Mouse (Mus musculus) forebrain, embryonic 10.5 days (tissue): ENCODE data around the gene Itga1. TPM values are rescaled to one million over a fixed set of nuclear protein-coding genes. Genes with fewer than 3 reads are reported as not detected.
A peak's percentile ranks its signal among the peaks of the same experiment; 100 is the strongest.

Source experiments
- DNase-seq: peaks from one replicate; pipeline ENCODE4 v3.0.0-alpha.2; 2017; ENCODE audit warnings: low spot score; ENCODE audit errors: extremely low spot score
- H3K27ac ChIP-seq: fragments of 300-500 bp; sonication (generic); 2 replicates; pipeline ENCODE4 v1.5.1; 2016; ENCODE audit warnings: mild to moderate bottlenecking
- H3K27me3 ChIP-seq: fragments of 300-500 bp; sonication (generic); 2 replicates; pipeline ENCODE4 v1.6.1; 2016; ENCODE audit warnings: mild to moderate bottlenecking; ENCODE audit not compliant: poor library complexity, severe bottlenecking
- H3K36me3 ChIP-seq: fragments of 300-500 bp; sonication (generic); replicated peaks from 2 replicates; pipeline ENCODE4 v1.6.1; 2016; ENCODE audit warnings: mild to moderate bottlenecking, moderate library complexity
- H3K4me1 ChIP-seq: fragments of 300-500 bp; sonication (generic); 2 replicates; pipeline ENCODE4 v1.6.1; 2016
- H3K4me3 ChIP-seq: fragments of 300-500 bp; sonication (generic); 2 replicates; pipeline ENCODE4 v1.5.1; 2016; ENCODE audit warnings: mild to moderate bottlenecking, moderate library complexity
- H3K9me3 ChIP-seq: fragments of 300-500 bp; sonication (generic); 2 replicates; pipeline ENCODE4 v1.6.1; 2016; ENCODE audit warnings: mild to moderate bottlenecking, moderate library complexity
- WGBS: fragments of 180-500 bp; shearing (Covaris S2); methylation state at CpG from one replicate; pipeline ENCODE4 v1.1.7; 2016; 5-methylcytosine and 5-hydroxymethylcytosine counted together
- polyA plus RNA-seq: library from polyadenylated mRNA; unstranded; fragments of >200 nt; fragmentation: Nextera tagmentation; extraction: Ambion mirVana; gene quantifications from 2 replicates; pipeline ENCODE4 v1.2.1, GENCODE M21; 2016

Gene Itga1
- polyA plus RNA-seq, result 2.5 and 3.8 TPM in 2 replicates

- DNase-seq, result peak; percentile 55
- under 1% methylated on average over 39 of the region's 39 CpGs for WGBS
- H3K4me1 ChIP-seq, result peaks cover 16% of the 10 kb centered on the region
- peak within 1 kb of the TSS; percentile 73 for H3K27ac ChIP-seq
- H3K4me3 ChIP-seq, result peak within 1 kb of the TSS; percentile 62
- no peaks in the 10 kb centered on the region for H3K36me3 ChIP-seq
- peaks cover 53% of the 10 kb centered on the region for H3K27me3 ChIP-seq
- H3K9me3 ChIP-seq, result 0 out of 2 replicates have a peak, but pooled peaks cover 3% of the 10 kb centered on the region
These were observed at the start of gene Itga1, which contains the start of gene Gm49395 for GRCm38 (mm10) chr13:115101355-115102191. Gene Itga1, minus strand, starts transcription at chr13:115101964. Gene Gm49395, minus strand, starts transcription at chr13:115101921.

GRCm38 (mm10) chr13:115150602-115151001, 48.8 kb upstream of the Itga1 start:
- no peaks in the 10 kb centered on the region for H3K27me3 ChIP-seq
- 90% methylated on average over 1 of the region's 1 CpGs for WGBS
- H3K36me3 ChIP-seq, result no peaks in the 10 kb centered on the region
- no peaks in the 10 kb centered on the region for H3K9me3 ChIP-seq
- no peaks in the 10 kb centered on the region for H3K4me1 ChIP-seq
- no peak for DNase-seq
- H3K4me3 ChIP-seq, result no peak overlapping the region
- no peak overlapping the region for H3K27ac ChIP-seq

- no peaks in the 10 kb centered on the region for H3K9me3 ChIP-seq
- DNase-seq, result no peak
- no peaks in the 10 kb centered on the region for H3K36me3 ChIP-seq
- no peak overlapping the region for H3K27ac ChIP-seq
- H3K4me1 ChIP-seq, result no peaks in the 10 kb centered on the region
- 89% methylated on average over 6 of the region's 6 CpGs for WGBS
- H3K27me3 ChIP-seq, result no peaks in the 10 kb centered on the region
- H3K4me3 ChIP-seq, result no peak overlapping the region
These were observed 48.1 kb upstream of the Itga1 start for GRCm38 (mm10) chr13:115149849-115150248.

- Histone ChIP-seq H3K36me3 (no peaks in the 10 kb centered on the region), H3K9me3 (no peaks in the 10 kb centered on the region), H3K27me3 (no peaks in the 10 kb centered on the region), H3K4me3 (no peak overlapping the region), H3K27ac (no peak overlapping the region), H3K4me1 (no peaks in the 10 kb centered on the region)
- DNase-seq, result no peak
- 87% methylated on average over 2 of the region's 2 CpGs for WGBS
These were observed 41.8 kb upstream of the Itga1 start for GRCm38 (mm10) chr13:115143575-115143974.

- Histone ChIP-seq H3K4me1 (no peaks in the 10 kb centered on the region), H3K27me3 (no peaks in the 10 kb centered on the region), H3K9me3 (no peaks in the 10 kb centered on the region), H3K27ac (no peak overlapping the region), H3K4me3 (no peak overlapping the region), H3K36me3 (no peaks in the 10 kb centered on the region)
- 88% methylated on average over 3 of the region's 3 CpGs for WGBS
- no peak for DNase-seq
These were observed 40.3 kb upstream of the Itga1 start for GRCm38 (mm10) chr13:115142066-115142465.

- Histone ChIP-seq H3K4me1 (no peaks in the 10 kb centered on the region), H3K4me3 (no peak overlapping the region), H3K27ac (no peak overlapping the region), H3K9me3 (no peaks in the 10 kb centered on the region), H3K36me3 (no peaks in the 10 kb centered on the region), H3K27me3 (no peaks in the 10 kb centered on the region)
- 93% methylated on average over 7 of the region's 7 CpGs for WGBS
- no peak for DNase-seq
These were observed 36.7 kb upstream of the Itga1 start for GRCm38 (mm10) chr13:115138513-115138912.

DNA sequence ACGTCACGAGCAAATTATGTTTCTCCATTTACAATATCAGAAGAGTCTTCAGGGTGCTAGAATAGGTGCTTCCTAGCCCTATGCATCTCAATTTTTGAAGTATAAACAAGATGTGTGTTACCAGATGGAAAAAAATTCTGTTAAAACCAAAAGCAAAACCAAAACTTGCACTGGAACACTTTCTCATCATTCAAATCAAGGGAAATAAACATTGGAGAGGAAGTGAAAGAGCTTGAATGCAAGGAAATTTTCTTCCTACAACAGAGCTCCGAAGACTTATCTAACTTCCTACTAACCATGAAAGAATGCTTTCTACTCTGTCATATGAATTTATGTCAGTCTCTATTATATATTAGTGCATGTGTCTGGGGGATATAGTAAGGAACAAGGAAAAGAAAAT, 35.0 kb upstream of the Itga1 start:
- no peak overlapping the region for H3K27ac ChIP-seq
- 92% methylated on average over 3 of the region's 3 CpGs for WGBS
- DNase-seq, result no peak

GRCm38 (mm10) chr13:115132435-115132834, 30.7 kb upstream of the Itga1 start:
- WGBS, result 36% methylated on average over 5 of the region's 5 CpGs
- Histone ChIP-seq H3K27me3 (no peaks in the 10 kb centered on the region), H3K4me1 (no peaks in the 10 kb centered on the region), H3K4me3 (no peak overlapping the region), H3K36me3 (no peaks in the 10 kb centered on the region), H3K27ac (no peak overlapping the region), H3K9me3 (no peaks in the 10 kb centered on the region)
- no peak for DNase-seq

More for the DNA sequence above, 35.0 kb upstream of the Itga1 start:
- no peak overlapping the region for H3K4me3 ChIP-seq
- no peaks in the 10 kb centered on the region for H3K27me3 ChIP-seq
- H3K4me1 ChIP-seq, result no peaks in the 10 kb centered on the region
- no peaks in the 10 kb centered on the region for H3K9me3 ChIP-seq
- no peaks in the 10 kb centered on the region for H3K36me3 ChIP-seq

DNA sequence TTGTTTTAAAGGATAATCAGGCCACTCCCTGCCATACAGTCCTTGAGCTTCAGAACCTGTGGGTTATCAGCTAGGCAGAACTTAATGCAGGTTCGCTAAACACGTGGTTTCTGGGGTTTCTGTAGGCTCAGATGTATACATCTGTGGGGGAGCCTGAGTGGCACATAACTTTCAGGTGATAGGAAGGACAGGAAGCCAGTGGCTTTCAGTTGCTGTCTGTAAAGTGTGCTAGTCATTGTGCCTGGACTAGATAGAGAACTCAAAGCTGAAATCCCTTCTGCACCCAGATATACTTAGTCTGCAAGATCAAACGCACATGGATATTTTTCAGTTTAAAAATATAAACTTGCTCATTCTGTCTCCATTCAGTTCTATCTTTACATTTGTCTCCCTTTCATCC, 29.6 kb upstream of the Itga1 start:
- Histone ChIP-seq H3K9me3 (no peaks in the 10 kb centered on the region), H3K27me3 (no peaks in the 10 kb centered on the region), H3K4me1 (no peaks in the 10 kb centered on the region), H3K4me3 (no peak overlapping the region), H3K36me3 (no peaks in the 10 kb centered on the region), H3K27ac (no peak overlapping the region)
- WGBS, result 81% methylated on average over 3 of the region's 3 CpGs
- no peak for DNase-seq

GRCm38 (mm10) chr13:115130035-115130434, 28.3 kb upstream of the Itga1 start:
- Histone ChIP-seq H3K36me3 (no peaks in the 10 kb centered on the region), H3K9me3 (no peaks in the 10 kb centered on the region), H3K27ac (no peak overlapping the region), H3K27me3 (no peaks in the 10 kb centered on the region), H3K4me1 (no peaks in the 10 kb centered on the region), H3K4me3 (no peak overlapping the region)
- no peak for DNase-seq
- 92% methylated on average over 2 of the region's 2 CpGs for WGBS

DNA sequence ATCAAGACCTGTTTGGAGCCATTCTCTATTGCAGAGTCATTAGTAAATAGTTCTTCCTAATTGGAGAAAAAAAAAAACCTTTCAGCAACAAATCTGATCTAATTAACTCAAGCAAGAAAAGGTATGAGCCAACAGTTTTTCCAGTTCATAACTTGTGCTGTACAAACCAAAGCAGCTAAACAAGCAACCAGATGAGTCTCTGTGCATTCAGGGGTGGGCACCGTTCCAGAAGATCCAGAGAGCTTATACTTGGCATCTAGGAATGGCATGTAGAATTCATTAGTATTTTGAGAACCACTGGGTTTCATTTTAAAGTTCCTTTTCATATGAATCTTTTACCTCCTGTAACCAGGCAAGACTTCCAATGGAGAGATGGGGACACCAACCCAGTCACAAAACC, 26.1 kb upstream of the Itga1 start:
- Histone ChIP-seq H3K36me3 (no peaks in the 10 kb centered on the region), H3K27me3 (no peaks in the 10 kb centered on the region), H3K9me3 (no peaks in the 10 kb centered on the region), H3K4me3 (no peak overlapping the region), H3K4me1 (no peaks in the 10 kb centered on the region), H3K27ac (no peak overlapping the region)
- no peak for DNase-seq
- WGBS, result 98% methylated on average over 1 of the region's 1 CpGs

DNA sequence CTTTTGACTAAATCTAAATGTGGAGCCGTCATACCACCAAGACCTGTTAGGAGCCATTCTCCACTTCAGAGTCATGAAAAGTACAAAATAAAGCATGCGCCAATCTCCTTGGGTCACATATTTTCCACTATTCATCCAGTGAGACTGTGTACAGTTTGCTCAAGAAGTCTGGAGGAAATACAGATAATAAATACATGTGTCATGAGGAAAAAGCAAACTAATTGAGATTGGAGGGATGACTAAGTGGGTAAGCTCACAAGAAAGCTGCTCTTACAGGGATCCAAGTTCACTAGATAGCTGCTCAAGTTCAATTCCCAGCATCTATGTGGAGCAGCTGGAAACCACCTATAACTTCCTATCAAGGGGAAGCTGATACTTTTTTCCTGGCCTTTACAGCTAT, 24.8 kb upstream of the Itga1 start:
- no peaks in the 10 kb centered on the region for H3K4me1 ChIP-seq
- no peaks in the 10 kb centered on the region for H3K36me3 ChIP-seq
- 97% methylated on average over 2 of the region's 2 CpGs for WGBS
- no peak overlapping the region for H3K4me3 ChIP-seq
- no peaks in the 10 kb centered on the region for H3K27me3 ChIP-seq
- DNase-seq, result no peak
- H3K27ac ChIP-seq, result no peak overlapping the region
- no peaks in the 10 kb centered on the region for H3K9me3 ChIP-seq

- H3K4me1 ChIP-seq, result no peaks in the 10 kb centered on the region
- H3K27me3 ChIP-seq, result no peaks in the 10 kb centered on the region
- no peaks in the 10 kb centered on the region for H3K9me3 ChIP-seq
- 88% methylated on average over 4 of the region's 4 CpGs for WGBS
- no peaks in the 10 kb centered on the region for H3K36me3 ChIP-seq
- no peak overlapping the region for H3K4me3 ChIP-seq
- no peak for DNase-seq
- no peak overlapping the region for H3K27ac ChIP-seq
These were observed 23.4 kb upstream of the Itga1 start for GRCm38 (mm10) chr13:115125130-115125529.
